Mouse (Mus musculus): ENCODE measurements around the gene Bcam.

Gene Bcam

DNA sequence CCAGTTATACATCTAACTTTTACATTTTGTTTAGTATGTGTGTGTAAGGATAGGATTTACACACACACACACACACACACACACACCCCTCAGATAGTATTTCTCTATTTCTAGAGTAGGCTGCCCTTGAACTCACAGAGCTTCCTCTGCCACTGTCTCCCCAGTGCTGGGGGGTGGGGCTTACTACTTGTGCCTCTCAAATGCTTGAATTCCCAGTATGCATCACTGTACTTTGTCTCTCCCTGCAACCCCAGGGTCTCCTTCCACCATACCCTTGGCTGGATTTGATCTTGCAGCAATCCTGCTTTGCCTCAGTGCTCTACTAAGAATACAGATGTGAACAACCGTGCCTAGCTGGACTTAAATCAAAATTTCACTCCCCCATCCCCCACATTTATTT, 16.8 kb downstream of the Bcam start:
- in situ Hi-C loops (cut with MseI, MboI): no loop called here

GRCm38 (mm10) chr7:19753587-19753986, 17.2 kb downstream of the Bcam start:
- in situ Hi-C loops (cut with MseI, MboI): no loop called here

- in situ Hi-C loops (cut with MseI, MboI): no loop called here
Observed at GRCm38 (mm10) chr7:19752652-19753051, 18.2 kb downstream of the Bcam start.

GRCm38 (mm10) chr7:19751070-19751383, 19.8 kb downstream of the Bcam start:
- in situ Hi-C loops (cut with MseI, MboI): no loop called here

DNA sequence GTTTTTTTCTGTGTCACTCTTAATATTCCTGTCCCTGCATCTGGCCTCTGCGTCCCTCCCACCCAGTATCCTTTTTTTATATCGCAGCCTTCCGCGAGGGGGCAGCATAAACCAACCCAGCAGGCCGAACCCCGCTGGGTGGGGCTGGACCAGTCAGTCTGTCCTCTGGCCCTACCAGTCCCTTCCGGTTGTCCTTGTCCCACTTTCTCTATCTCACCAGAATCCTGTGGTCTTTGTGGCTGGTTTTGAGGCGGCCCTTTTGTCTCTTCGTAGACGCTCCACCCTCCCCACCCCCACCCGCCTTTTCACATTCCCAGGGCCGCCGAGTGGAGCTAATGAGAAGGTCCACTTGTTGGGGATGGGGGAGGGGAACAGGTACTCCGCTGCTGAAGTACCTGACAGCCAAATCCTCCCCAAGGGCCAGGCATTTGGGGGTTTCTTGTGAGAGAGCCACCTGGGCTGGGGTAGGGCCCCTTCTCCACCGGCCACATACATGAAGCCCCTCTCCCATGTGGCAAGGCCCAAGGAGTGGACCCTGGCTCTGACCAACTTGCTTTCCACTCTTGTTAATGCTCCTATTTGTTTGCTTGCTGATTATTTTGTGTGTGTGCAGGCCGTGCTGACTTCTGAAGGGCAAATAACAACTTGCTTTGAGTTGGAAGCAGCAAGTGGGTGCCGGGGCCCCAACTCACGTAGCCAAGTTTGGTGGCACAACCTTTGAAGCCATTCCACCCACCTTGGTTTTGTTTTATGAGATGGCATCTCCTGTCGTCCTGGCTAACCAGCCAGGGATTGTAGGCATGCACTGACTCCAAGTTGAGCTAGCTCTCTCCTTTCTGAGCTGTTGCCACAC, 20.4 kb downstream of the Bcam start, which contains the start of gene Nectin2:
Nectin2 (minus strand) TSS at position 267 of the 853 bp plus-strand sequence.
- in situ Hi-C loops (cut with MseI, MboI): no loop called here

DNA sequence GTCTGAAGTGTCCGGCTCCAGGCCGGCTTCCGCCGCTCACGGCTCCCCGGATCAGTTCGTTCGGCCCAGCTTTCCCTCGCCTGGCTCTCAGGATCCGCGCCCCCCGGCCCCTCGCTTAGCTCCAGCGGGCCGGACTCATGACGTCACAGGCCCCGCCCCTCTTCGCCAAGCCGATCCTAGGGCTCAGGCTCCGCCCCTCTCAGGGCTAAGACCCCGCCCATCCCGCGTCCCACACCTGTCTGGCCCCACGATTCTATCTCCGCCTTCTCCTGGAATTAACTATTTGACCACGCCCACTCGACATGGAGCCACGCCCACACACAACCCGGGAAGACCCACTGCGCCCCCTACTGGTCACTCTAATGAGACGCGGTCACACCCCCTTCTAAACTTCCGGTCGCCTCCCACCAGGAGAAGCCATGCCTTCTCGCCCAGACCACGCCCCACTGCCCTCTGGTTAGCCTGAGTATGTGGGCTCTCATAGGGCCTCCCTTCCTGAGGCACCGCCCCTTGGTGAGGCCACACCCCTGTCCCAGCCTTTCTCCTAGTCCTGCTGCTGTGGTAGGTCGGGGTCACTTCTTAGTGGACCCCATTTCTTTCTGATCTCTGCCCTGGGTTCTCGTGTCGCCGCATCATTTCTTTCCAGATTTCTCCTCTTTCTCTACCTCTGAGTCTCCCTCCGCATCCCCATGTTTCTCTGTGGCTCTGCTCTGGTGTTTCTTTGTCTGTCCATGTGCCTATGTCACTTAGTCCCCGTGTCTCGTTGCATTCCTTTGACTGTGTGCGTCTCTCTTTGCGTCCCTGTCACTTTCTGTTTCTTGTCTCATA, 21.2 kb downstream of the Bcam start:
- in situ Hi-C loops (cut with MseI, MboI): loop anchor here in 1 of 2 experiments (5.0 kb wide), 1 partner anchor 33 kb away; no protein-coding TSS in a partner anchor

DNA sequence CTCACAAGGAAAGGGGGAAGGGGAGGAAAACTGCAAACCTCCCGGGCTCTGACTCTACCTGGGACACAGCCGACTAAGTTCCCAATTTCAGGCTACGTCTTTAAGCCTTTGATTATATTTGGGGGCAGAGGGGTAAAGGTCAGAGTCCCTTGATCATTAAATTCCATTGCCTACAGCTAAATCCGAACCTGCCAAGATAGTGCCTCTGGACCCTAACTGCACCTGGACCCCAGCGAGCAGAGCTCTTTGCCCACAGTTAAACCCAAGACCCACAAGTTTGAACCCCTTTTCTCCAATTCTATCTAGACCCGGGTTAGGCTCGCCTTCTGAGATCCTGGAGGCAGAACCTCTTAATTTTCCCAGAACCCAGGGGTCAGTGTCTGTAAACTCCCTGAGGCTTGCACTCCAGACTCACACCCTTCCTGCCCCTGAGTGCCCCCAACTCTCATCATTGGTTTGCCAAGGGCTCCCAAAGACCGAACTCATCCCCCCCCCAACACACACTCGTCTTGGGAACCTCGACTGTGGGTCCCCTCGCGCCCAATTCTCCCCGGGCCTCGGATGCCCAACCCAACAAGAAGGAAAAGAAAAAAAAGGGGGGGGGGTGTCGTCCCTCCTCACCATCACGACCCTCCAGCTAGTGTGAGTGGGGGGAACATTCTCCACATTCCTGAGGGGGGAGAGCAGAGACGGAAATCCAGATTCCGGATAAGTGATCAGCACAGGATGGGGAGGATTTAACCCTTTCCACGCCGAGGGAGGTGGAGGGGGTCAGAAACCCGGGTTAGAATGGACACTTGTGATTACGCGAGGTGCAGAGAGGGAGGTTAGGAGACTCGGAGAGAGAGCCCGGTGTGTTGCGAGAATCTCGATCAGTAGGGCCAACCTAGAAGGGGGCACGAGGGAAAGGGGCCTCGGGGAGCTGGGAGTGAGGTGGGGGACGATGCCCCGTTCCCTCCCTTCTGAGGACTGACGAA, 22.3 kb downstream of the Bcam start:
- in situ Hi-C loops (cut with MseI, MboI): loop anchor here in 1 of 2 experiments (5.0 kb wide), 1 partner anchor 34 kb away; no protein-coding TSS in a partner anchor

DNA sequence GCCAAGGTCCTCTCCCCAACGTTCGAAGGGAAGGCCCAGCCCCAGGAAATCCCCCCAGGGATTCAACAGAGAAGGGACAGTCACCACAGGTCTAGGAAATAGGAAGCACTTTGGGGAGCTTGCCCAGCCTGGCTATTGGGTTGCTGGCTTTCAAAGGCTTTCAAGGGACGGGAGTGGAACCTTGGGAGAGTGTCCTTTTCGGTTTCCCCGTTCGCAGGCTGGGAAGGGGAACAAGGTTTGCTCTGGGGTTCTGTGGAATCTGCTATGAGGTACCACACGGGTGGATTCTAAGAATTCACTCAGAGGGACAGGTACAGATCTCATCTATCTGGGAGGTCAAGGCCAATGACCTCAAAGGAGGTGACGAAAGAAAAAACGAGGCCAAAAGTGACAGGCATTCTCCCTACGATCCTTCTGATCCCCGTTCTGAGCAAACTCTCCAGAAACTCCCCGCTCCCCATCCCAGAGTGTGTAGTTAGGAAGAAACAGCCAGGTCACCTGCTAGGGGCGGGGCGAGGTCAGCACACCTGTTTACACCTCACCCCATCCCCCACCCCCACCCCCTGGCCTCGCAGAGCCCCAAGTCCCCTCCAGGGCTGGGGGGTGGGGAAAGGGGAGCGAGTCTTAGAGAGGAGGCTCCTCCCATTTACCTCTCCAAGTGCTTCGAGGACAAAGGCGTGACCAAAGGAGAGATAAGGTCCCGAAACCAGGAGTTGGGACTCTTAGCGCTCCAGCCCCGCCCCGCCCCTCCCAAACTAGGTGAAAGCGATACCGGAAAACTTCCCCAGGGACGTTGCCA, 23.2 kb downstream of the Bcam start:
- in situ Hi-C loops (cut with MseI, MboI): loop anchor here in 1 of 2 experiments (5.0 kb wide), 1 partner anchor 35 kb away; no protein-coding TSS in a partner anchor

- in situ Hi-C loops (cut with MseI, MboI): loop anchor here in 1 of 2 experiments (5.0 kb wide), 1 partner anchor 36 kb away; no protein-coding TSS in a partner anchor
Observed at GRCm38 (mm10) chr7:19746426-19747201, 24.2 kb downstream of the Bcam start.

- in situ Hi-C loops (cut with MseI, MboI): loop anchor here in 1 of 2 experiments (5.0 kb wide), 1 partner anchor 36 kb away; no protein-coding TSS in a partner anchor
Observed at GRCm38 (mm10) chr7:19745971-19746370, 24.8 kb downstream of the Bcam start.

DNA sequence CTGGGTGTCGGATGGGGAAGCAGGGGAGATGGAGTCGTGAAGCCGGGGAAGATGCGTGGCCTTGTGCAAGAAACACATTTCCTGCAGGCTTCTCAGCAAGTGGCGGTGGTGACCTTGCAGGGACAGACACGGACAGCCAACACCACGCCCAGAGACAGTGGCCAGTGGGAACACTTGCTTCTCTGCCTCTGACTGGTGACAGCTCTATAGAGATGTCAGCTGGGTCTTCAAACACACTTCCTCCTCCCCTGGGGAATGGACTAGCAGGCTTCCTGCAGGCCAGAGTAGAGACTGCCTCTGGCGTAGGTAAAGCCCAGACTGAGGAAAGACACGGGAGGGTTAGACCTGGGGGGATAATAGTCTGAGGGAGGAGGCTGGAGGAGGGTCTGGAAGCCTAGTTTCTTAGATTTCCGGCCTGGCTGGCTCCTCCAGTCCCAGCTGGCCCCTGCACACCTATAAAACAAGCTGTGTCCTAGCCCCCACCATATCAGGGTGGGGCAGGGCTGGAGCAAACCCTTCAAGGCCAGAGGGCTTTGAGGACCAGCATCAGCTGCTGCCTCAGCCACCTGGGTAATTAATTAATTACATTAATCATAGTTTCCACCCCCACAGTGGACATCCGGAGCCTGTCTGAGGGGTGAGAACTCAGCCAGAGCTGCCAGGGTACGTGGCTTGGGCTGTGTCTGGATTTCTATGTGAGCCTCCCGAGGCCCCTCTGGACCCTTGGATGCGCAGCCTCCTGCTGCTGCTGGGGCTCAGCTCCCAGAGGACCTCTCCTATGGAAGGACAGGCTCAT, 26.0 kb downstream of the Bcam start:
- in situ Hi-C loops (cut with MseI, MboI): loop anchor here in 1 of 2 experiments (5.0 kb wide), 1 partner anchor 38 kb away; no protein-coding TSS in a partner anchor

DNA sequence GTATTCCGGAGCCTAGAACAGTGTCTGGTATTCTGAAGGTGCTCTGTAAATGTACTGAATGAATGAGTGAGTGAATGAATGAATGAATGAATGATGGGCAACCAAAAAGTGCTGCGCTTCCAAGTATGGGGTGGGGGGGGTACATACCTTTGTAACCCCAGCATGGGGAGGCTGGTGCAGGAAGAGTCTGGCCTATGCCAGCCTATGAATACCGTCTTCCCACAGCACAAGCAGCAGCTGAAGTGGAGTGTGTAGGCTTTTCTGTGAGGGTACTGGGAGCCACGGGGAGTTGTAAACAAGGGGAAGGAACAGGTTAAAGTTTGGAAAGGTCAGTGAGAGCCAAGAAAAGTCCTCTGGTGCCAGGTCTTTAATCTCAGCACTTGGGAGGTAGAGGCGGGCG, 27.0 kb downstream of the Bcam start:
- in situ Hi-C loops (cut with MseI, MboI): no loop called here

GRCm38 (mm10) chr7:19742468-19742867, 28.3 kb downstream of the Bcam start:
- in situ Hi-C loops (cut with MseI, MboI): no loop called here

- in situ Hi-C loops (cut with MseI, MboI): no loop called here
Observed at GRCm38 (mm10) chr7:19741329-19742031, 29.3 kb downstream of the Bcam start.

DNA sequence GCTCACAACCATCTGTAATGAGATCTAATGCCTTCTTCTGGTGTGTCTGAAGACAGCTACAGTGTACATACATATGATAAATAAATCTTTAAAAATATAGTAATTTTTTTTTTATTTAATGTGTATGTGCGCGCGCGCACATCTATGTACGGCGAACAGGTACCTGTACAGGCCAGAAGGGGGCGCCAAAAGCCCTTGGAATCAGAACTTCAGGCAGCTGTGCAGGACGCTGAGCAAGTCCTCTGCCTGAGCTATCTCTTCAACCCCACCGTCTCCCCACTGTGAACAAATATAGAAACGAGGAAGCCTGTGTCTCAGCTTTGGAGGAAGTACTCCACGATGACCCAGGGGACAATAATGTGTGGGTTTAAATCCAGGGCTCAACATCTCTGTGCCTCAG, 30.5 kb downstream of the Bcam start:
- in situ Hi-C loops (cut with MseI, MboI): no loop called here

GRCm38 (mm10) chr7:19738771-19739170, 32.0 kb downstream of the Bcam start:
- in situ Hi-C loops (cut with MseI, MboI): loop anchor here in 1 of 2 experiments (10.0 kb wide), 1 partner anchor 46 kb away; no protein-coding TSS in a partner anchor

DNA sequence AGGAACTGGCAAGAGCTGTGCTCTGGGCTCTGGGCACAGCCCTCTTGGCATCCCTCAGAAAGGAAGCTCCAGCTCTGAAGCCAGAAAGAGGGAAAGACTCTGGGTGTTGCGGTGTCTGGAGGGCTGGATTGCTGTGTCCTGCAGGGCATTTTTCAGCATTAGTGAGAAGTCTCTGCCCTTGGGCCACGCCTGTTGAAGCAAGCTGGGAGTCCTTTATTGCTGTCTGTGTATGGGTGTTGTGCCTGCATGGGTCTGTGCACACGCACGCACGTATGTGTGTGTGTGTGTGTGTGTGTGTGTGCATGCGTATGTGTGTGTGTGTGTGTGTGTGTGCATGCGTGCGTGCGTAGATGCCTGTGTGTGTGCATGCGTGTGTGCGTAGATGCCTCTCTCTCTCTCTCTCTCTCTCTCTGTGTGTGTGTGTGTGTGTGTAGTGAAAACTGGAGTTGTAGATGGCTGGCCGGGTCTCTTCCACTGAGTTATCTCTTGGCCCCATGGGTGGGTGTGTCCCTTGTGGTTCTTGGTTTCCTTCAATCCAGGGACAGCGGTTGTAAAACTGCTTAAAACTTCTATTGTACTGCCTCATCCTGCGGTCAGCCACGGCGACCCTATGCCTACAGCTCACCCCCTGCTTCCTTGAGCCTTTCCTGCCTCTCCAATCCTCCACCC, 34.3 kb downstream of the Bcam start:
- in situ Hi-C loops (cut with MseI, MboI): loop anchor here in 1 of 2 experiments (10.0 kb wide), 1 partner anchor 48 kb away; no protein-coding TSS in a partner anchor

All from mouse trophoblast stem cell (cell line).